ENCODE assay signal across 27 mouse cellular contexts in genomic region chr12:98505601-98506000, GRCm38 (mm10).
DNase-seq lines count a peak whose midpoint lies in the region; ATAC-seq lines count a peak whose summit lies in the region.
"Had no signal": no experiment of that assay in that cellular context is flagged by ENCODE, and none has a peak within 500 bp of the region (broad histone marks: within the 10 kb centered on the region; RNA-seq: fewer than 3 reads in every experiment).

No protein-coding gene starts in this region.

- no peaks in the 10 kb centered on the region for H3K27me3 ChIP-seq in embryonic facial prominence, embryonic 11.5 days (ENCODE audit: control insufficient read depth, insufficient read depth, low read length)
- H3K27me3 ChIP-seq in embryonic facial prominence, embryonic 10.5 days (replicated peaks; ENCODE audit: low read depth, poor library complexity, severe bottlenecking) = no peaks in the 10 kb centered on the region
- H3K27me3 ChIP-seq in heart, embryonic 10.5 days (ENCODE audit: insufficient read depth, poor library complexity, severe bottlenecking) = no peaks in the 10 kb centered on the region
- H3K27me3 ChIP-seq in neural tube, embryonic 13.5 days = no peaks in the 10 kb centered on the region
- no peaks in the 10 kb centered on the region for H3K27me3 ChIP-seq in neural tube, embryonic 15.5 days (replicated peaks)
- H3K27me3 ChIP-seq: intestine, embryonic 15.5 days; limb, embryonic 13.5 days; lung, embryonic 15.5 days; neural tube, embryonic 12.5 days; Patski; stomach, embryonic 15.5 days had no signal

- no peak for ATAC-seq in embryonic facial prominence, embryonic 11.5 days (replicated peaks; ENCODE audit: insufficient number of reproducible peaks, low FRiP score, low TSS enrichment, low read depth)
- no peak for ATAC-seq in neural tube, embryonic 13.5 days (ENCODE audit: low read depth)
- no peak for ATAC-seq in neural tube, embryonic 15.5 days (ENCODE audit: low FRiP score)
- ATAC-seq: hindbrain, postnatal 0 days; intestine, embryonic 15.5 days; Patski had no signal

- whole genome bisulfite sequencing in embryonic facial prominence, embryonic 11.5 days = 69% methylated on average over 4 of the region's 4 CpGs
- 78% methylated on average over 4 of the region's 4 CpGs for WGBS in embryonic facial prominence, embryonic 10.5 days
- 51% methylated on average over 4 of the region's 4 CpGs for WGBS in heart, embryonic 10.5 days
- 57% methylated on average over 4 of the region's 4 CpGs for WGBS in neural tube, embryonic 13.5 days
- 64% methylated on average over 4 of the region's 4 CpGs for WGBS in neural tube, embryonic 15.5 days

- intact Hi-C loops in heart, postnatal 10 days (cut with DNase I) = no loop called here

- no peaks in the 10 kb centered on the region for H3K4me1 ChIP-seq in embryonic facial prominence, embryonic 11.5 days (ENCODE audit: control insufficient read depth, insufficient read depth, low read length)
- H3K4me1 ChIP-seq in embryonic facial prominence, embryonic 10.5 days = no peaks in the 10 kb centered on the region
- H3K4me1 ChIP-seq in heart, embryonic 10.5 days = no peaks in the 10 kb centered on the region
- peaks cover 24% of the 10 kb centered on the region for H3K4me1 ChIP-seq in neural tube, embryonic 13.5 days (replicated peaks)
- H3K4me1 ChIP-seq in neural tube, embryonic 15.5 days = peaks cover 21% of the 10 kb centered on the region
- H3K4me1 ChIP-seq: intestine, embryonic 15.5 days; lung, embryonic 15.5 days; stomach, embryonic 15.5 days had no signal

- H3K9me3 ChIP-seq in embryonic facial prominence, embryonic 11.5 days (replicated peaks; ENCODE audit: control insufficient read depth, low read length) = no peaks in the 10 kb centered on the region
- H3K9me3 ChIP-seq in embryonic facial prominence, embryonic 10.5 days = no peaks in the 10 kb centered on the region
- no peaks in the 10 kb centered on the region for H3K9me3 ChIP-seq in heart, embryonic 10.5 days
- no peaks in the 10 kb centered on the region for H3K9me3 ChIP-seq in neural tube, embryonic 13.5 days
- no peaks in the 10 kb centered on the region for H3K9me3 ChIP-seq in neural tube, embryonic 15.5 days (replicated peaks)
- H3K9me3 ChIP-seq: hindbrain, embryonic 10.5 days; intestine, embryonic 15.5 days; limb, embryonic 13.5 days; lung, embryonic 15.5 days; neural tube, embryonic 12.5 days; stomach, embryonic 15.5 days had no signal

- H3K9ac ChIP-seq in embryonic facial prominence, embryonic 11.5 days (replicated peaks; ENCODE audit: low read length) = no peak overlapping the region
- H3K9ac ChIP-seq in neural tube, embryonic 13.5 days = no peak overlapping the region
- no peak overlapping the region for H3K9ac ChIP-seq in neural tube, embryonic 15.5 days (replicated peaks)
- H3K9ac ChIP-seq: intestine, embryonic 15.5 days; limb, embryonic 13.5 days; lung, embryonic 15.5 days; neural tube, embryonic 12.5 days; stomach, embryonic 15.5 days had no signal

- DNase-seq in embryonic facial prominence, embryonic 11.5 days (ENCODE audit: low spot score) = peak; percentile 12
- DNase-seq in embryonic facial prominence, embryonic 10.5 days (ENCODE audit: low spot score) = no peak
- peak; percentile 76 for DNase-seq in heart, embryonic 10.5 days (ENCODE audit: low spot score)
- no peak for DNase-seq in heart, postnatal 10 days
- DNase-seq in spleen, postnatal 14 days (ENCODE audit: low spot score in 2 of 2) = no peak
- DNase-seq: adrenal gland, postnatal 10 days; cerebellum, adult 9-10 months; embryo, embryonic 11 days; gastrocnemius, adult 2 months; gastrocnemius, postnatal 36 days; kidney, adult 2 months; kidney, postnatal 36 days; right cerebral cortex, postnatal 14 days had no signal

- no peak overlapping the region for H3K27ac ChIP-seq in embryonic facial prominence, embryonic 11.5 days (replicated peaks; ENCODE audit: low read depth, low read length)
- H3K27ac ChIP-seq in embryonic facial prominence, embryonic 10.5 days (replicated peaks) = no peak overlapping the region
- H3K27ac ChIP-seq in heart, embryonic 10.5 days = no peak overlapping the region
- 0 out of 2 replicates have a peak overlapping the region, but pooled peaks have one; percentile 28 for H3K27ac ChIP-seq in neural tube, embryonic 13.5 days (replicated peaks)
- H3K27ac ChIP-seq in neural tube, embryonic 15.5 days (replicated peaks) = no peak overlapping the region
- H3K27ac ChIP-seq: gastrocnemius, adult 2 months; hindbrain, embryonic 10.5 days; hindbrain, postnatal 0 days; intestine, embryonic 15.5 days; layer of hippocampus, adult 2 months; limb, embryonic 13.5 days; lung, embryonic 15.5 days; neural tube, embryonic 12.5 days; stomach, embryonic 15.5 days had no signal

- no peak overlapping the region for H3K4me2 ChIP-seq in embryonic facial prominence, embryonic 11.5 days (ENCODE audit: low read depth, low read length)
- H3K4me2 ChIP-seq in neural tube, embryonic 13.5 days = no peak overlapping the region
- H3K4me2 ChIP-seq in neural tube, embryonic 15.5 days = no peak overlapping the region
- H3K4me2 ChIP-seq: intestine, embryonic 15.5 days; limb, embryonic 13.5 days; liver, embryonic 11.5 days; lung, embryonic 15.5 days; midbrain, embryonic 11.5 days; neural tube, embryonic 12.5 days; stomach, embryonic 15.5 days had no signal

- no peak overlapping the region for H3K4me3 ChIP-seq in embryonic facial prominence, embryonic 11.5 days (ENCODE audit: low read depth, low read length)
- H3K4me3 ChIP-seq in embryonic facial prominence, embryonic 10.5 days = no peak overlapping the region
- H3K4me3 ChIP-seq in heart, embryonic 10.5 days = no peak overlapping the region
- no peak overlapping the region for H3K4me3 ChIP-seq in neural tube, embryonic 13.5 days
- no peak overlapping the region for H3K4me3 ChIP-seq in neural tube, embryonic 15.5 days (replicated peaks)
- H3K4me3 ChIP-seq: gastrocnemius, adult 2 months; hindbrain, embryonic 10.5 days; intestine, embryonic 15.5 days; layer of hippocampus, adult 2 months; limb, embryonic 13.5 days; lung, embryonic 15.5 days; myocyte; neural tube, embryonic 12.5 days; stomach, embryonic 15.5 days had no signal

- no peaks in the 10 kb centered on the region for H3K36me3 ChIP-seq in embryonic facial prominence, embryonic 11.5 days (replicated peaks; ENCODE audit: control insufficient read depth, insufficient read depth, low read depth, low read length)
- H3K36me3 ChIP-seq in embryonic facial prominence, embryonic 10.5 days (replicated peaks) = no peaks in the 10 kb centered on the region
- H3K36me3 ChIP-seq in heart, embryonic 10.5 days = no peaks in the 10 kb centered on the region
- H3K36me3 ChIP-seq in neural tube, embryonic 13.5 days = peaks cover 16% of the 10 kb centered on the region; the same call in 1 of the 2 replicates
- H3K36me3 ChIP-seq in neural tube, embryonic 15.5 days = peaks cover 8% of the 10 kb centered on the region; the same call in 1 of the 2 replicates
- H3K36me3 ChIP-seq: intestine, embryonic 15.5 days; limb, embryonic 13.5 days; lung, embryonic 15.5 days; stomach, embryonic 15.5 days had no signal

Comparison
In these comparisons a context has a peak if more than half of its experiments do, and no peak if none do; other contexts are left out.
1. DNase-seq: peak in embryonic facial prominence, embryonic 11.5 days (single experiment) and heart, embryonic 10.5 days (single experiment); none in embryonic facial prominence, embryonic 10.5 days (single experiment), heart, postnatal 10 days (0 of 2) and spleen, postnatal 14 days (0 of 2).